Mouse (Mus musculus): ENCODE measurements around the gene Tm9sf1. TPM values are rescaled to one million over a fixed set of nuclear protein-coding genes. Genes with fewer than 3 reads are reported as not detected.

Tm9sf1 gene
- polyA plus RNA-seq, 1 experiment from 2014 or later, result 92.0 TPM

- no peak overlapping the region for H3K27ac ChIP-seq
- H3K4me1 ChIP-seq, result 0 out of 2 replicates have a peak, but pooled peaks cover 10% of the 10 kb centered on the region
- H3K36me3 ChIP-seq, result peaks cover 28% of the 10 kb centered on the region
- no peaks in the 10 kb centered on the region for H3K27me3 ChIP-seq (ENCODE audit: low read depth, poor library complexity, severe bottlenecking)
- no peak overlapping the region for H3K4me3 ChIP-seq
- H3K9me3 ChIP-seq (replicated peaks), result no peaks in the 10 kb centered on the region
- WGBS, result 86% methylated on average over 3 of the region's 3 CpGs
- no peak for DNase-seq (ENCODE audit: low spot score)
Observed at GRCm38 (mm10) chr14:55656935-55657334, 13.3 kb upstream of the Tm9sf1 start.

- Histone ChIP-seq H3K27ac (no peak overlapping the region), H3K36me3 (peaks cover 11% of the 10 kb centered on the region), H3K9me3 (replicated peaks) (no peaks in the 10 kb centered on the region), H3K27me3 (ENCODE audit: low read depth, poor library complexity, severe bottlenecking) (no peaks in the 10 kb centered on the region), H3K4me1 (no peaks in the 10 kb centered on the region), H3K4me3 (no peak overlapping the region)
- 85% methylated on average over 7 of the region's 7 CpGs for WGBS
- DNase-seq (ENCODE audit: low spot score), result no peak
Observed at GRCm38 (mm10) chr14:55651528-55651927, 7.9 kb upstream of the Tm9sf1 start.

GRCm38 (mm10) chr14:55649884-55650283 lies 6.3 kb upstream of the Tm9sf1 start, which contains the start of gene Tssk4:
TSS of gene Tssk4 (plus strand) at chr14:55650184.
- no peaks in the 10 kb centered on the region for H3K9me3 ChIP-seq (replicated peaks)
- 98% methylated on average over 2 of the region's 2 CpGs for WGBS
- peaks cover 23% of the 10 kb centered on the region for H3K36me3 ChIP-seq
- no peak for DNase-seq (ENCODE audit: low spot score)
- no peaks in the 10 kb centered on the region for H3K27me3 ChIP-seq (ENCODE audit: low read depth, poor library complexity, severe bottlenecking)
- H3K4me1 ChIP-seq, result peaks cover 5% of the 10 kb centered on the region
- H3K27ac ChIP-seq, result no peak within 1 kb of the TSS
- H3K4me3 ChIP-seq, result no peak within 1 kb of the TSS

GRCm38 (mm10) chr14:55644261-55644888 lies 769 bp upstream of the Tm9sf1 start:
- 42% methylated on average over 17 of the region's 17 CpGs for WGBS
- H3K27ac ChIP-seq, result peak overlapping the region; percentile 59; the same call in 1 of the 2 replicates
- peaks cover 49% of the 10 kb centered on the region for H3K36me3 ChIP-seq

GRCm38 (mm10) chr14:55642679-55643059 lies 937 bp downstream of the Tm9sf1 start:
- 28% methylated on average over 8 of the region's 8 CpGs for WGBS
- peaks cover 66% of the 10 kb centered on the region for H3K36me3 ChIP-seq

More at GRCm38 (mm10) chr14:55644261-55644888, 769 bp upstream of the Tm9sf1 start:
- Histone ChIP-seq H3K9me3 (replicated peaks) (no peaks in the 10 kb centered on the region), H3K27me3 (ENCODE audit: low read depth, poor library complexity, severe bottlenecking) (no peaks in the 10 kb centered on the region), H3K4me3 (peak overlapping the region; percentile 98), H3K4me1 (peaks cover 27% of the 10 kb centered on the region)
- DNase-seq (ENCODE audit: low spot score), result no peak

GRCm38 (mm10) chr14:55641291-55641690 lies 2.3 kb downstream of the Tm9sf1 start:
- no peak for DNase-seq (ENCODE audit: low spot score)
- Histone ChIP-seq H3K4me1 (peaks cover 29% of the 10 kb centered on the region), H3K9me3 (replicated peaks) (no peaks in the 10 kb centered on the region), H3K36me3 (peaks cover 66% of the 10 kb centered on the region), H3K27me3 (ENCODE audit: low read depth, poor library complexity, severe bottlenecking) (no peaks in the 10 kb centered on the region), H3K4me3 (no peak overlapping the region), H3K27ac (no peak overlapping the region)
- 97% methylated on average over 13 of the region's 13 CpGs for WGBS

More at GRCm38 (mm10) chr14:55642679-55643059, 937 bp downstream of the Tm9sf1 start:
- no peak for DNase-seq (ENCODE audit: low spot score)
- H3K9me3 ChIP-seq (replicated peaks), result no peaks in the 10 kb centered on the region
- no peaks in the 10 kb centered on the region for H3K27me3 ChIP-seq (ENCODE audit: low read depth, poor library complexity, severe bottlenecking)
- peaks cover 27% of the 10 kb centered on the region for H3K4me1 ChIP-seq
- H3K27ac ChIP-seq, result peak overlapping the region; percentile 98
- H3K4me3 ChIP-seq, result peak overlapping the region; percentile 98

- Histone ChIP-seq H3K4me1 (peaks cover 30% of the 10 kb centered on the region), H3K36me3 (peaks cover 66% of the 10 kb centered on the region), H3K27ac (no peak overlapping the region), H3K9me3 (replicated peaks) (no peaks in the 10 kb centered on the region), H3K27me3 (ENCODE audit: low read depth, poor library complexity, severe bottlenecking) (no peaks in the 10 kb centered on the region), H3K4me3 (no peak overlapping the region)
- 98% methylated on average over 14 of the region's 14 CpGs for whole genome bisulfite sequencing
- no peak for DNase-seq (ENCODE audit: low spot score)
Observed at GRCm38 (mm10) chr14:55640816-55641215, 2.8 kb downstream of the Tm9sf1 start.

- no peaks in the 10 kb centered on the region for H3K9me3 ChIP-seq (replicated peaks)
- 97% methylated on average over 9 of the region's 9 CpGs for WGBS
- H3K36me3 ChIP-seq, result peaks cover 75% of the 10 kb centered on the region
- no peaks in the 10 kb centered on the region for H3K27me3 ChIP-seq (ENCODE audit: low read depth, poor library complexity, severe bottlenecking)
- peaks cover 31% of the 10 kb centered on the region for H3K4me1 ChIP-seq
- DNase-seq (ENCODE audit: low spot score), result no peak
- no peak within 1 kb of the TSS for H3K27ac ChIP-seq
- H3K4me3 ChIP-seq, result no peak within 1 kb of the TSS
Observed at GRCm38 (mm10) chr14:55637795-55638194, 5.8 kb downstream of the Tm9sf1 start, which contains the start of gene Gm49378. TSS of gene Gm49378 (minus strand) at chr14:55637895.

- 2% methylated on average over 33 of the region's 33 CpGs for WGBS
- no peaks in the 10 kb centered on the region for H3K9me3 ChIP-seq (replicated peaks)
- no peaks in the 10 kb centered on the region for H3K27me3 ChIP-seq (ENCODE audit: low read depth, poor library complexity, severe bottlenecking)
- peaks cover 20% of the 10 kb centered on the region for H3K4me1 ChIP-seq
- H3K36me3 ChIP-seq, result peaks cover 85% of the 10 kb centered on the region
- DNase-seq (ENCODE audit: low spot score), result peak; percentile 97
- H3K4me3 ChIP-seq, result peak within 1 kb of the TSS; percentile 85
- H3K27ac ChIP-seq, result peak within 1 kb of the TSS; percentile 84
Observed at GRCm38 (mm10) chr14:55635523-55636007, 8.0 kb downstream of the Tm9sf1 start, which contains the start of gene Ipo4. TSS of gene Ipo4 (minus strand) at chr14:55635957.

GRCm38 (mm10) chr14:55634874-55635522 lies 8.6 kb downstream of the Tm9sf1 start:
- Histone ChIP-seq H3K4me3 (peak overlapping the region; percentile 85), H3K27ac (peak overlapping the region; percentile 84), H3K4me1 (peaks cover 20% of the 10 kb centered on the region), H3K27me3 (ENCODE audit: low read depth, poor library complexity, severe bottlenecking) (no peaks in the 10 kb centered on the region), H3K9me3 (replicated peaks) (no peaks in the 10 kb centered on the region), H3K36me3 (peaks cover 85% of the 10 kb centered on the region)
- 3% methylated on average over 23 of the region's 23 CpGs for WGBS
- DNase-seq (ENCODE audit: low spot score), result no peak

GRCm38 (mm10) chr14:55629312-55629711 lies 14.3 kb downstream of the Tm9sf1 start:
- peaks cover 100% of the 10 kb centered on the region for H3K36me3 ChIP-seq
- H3K27me3 ChIP-seq (ENCODE audit: low read depth, poor library complexity, severe bottlenecking), result no peaks in the 10 kb centered on the region
- no peak overlapping the region for H3K27ac ChIP-seq
- H3K9me3 ChIP-seq (replicated peaks), result no peaks in the 10 kb centered on the region
- H3K4me3 ChIP-seq, result no peak overlapping the region
- 61% methylated on average over 5 of the region's 5 CpGs for WGBS
- H3K4me1 ChIP-seq, result peaks cover 4% of the 10 kb centered on the region
- DNase-seq (ENCODE audit: low spot score), result peak; percentile 49

- no peaks in the 10 kb centered on the region for H3K9me3 ChIP-seq (replicated peaks)
- no peaks in the 10 kb centered on the region for H3K27me3 ChIP-seq (ENCODE audit: low read depth, poor library complexity, severe bottlenecking)
- 84% methylated on average over 27 of the region's 27 CpGs for WGBS
- no peaks in the 10 kb centered on the region for H3K4me1 ChIP-seq
- no peak overlapping the region for H3K4me3 ChIP-seq
- no peak for DNase-seq (ENCODE audit: low spot score)
- no peak overlapping the region for H3K27ac ChIP-seq
- peaks cover 100% of the 10 kb centered on the region for H3K36me3 ChIP-seq
Observed at GRCm38 (mm10) chr14:55628077-55628827, 15.4 kb downstream of the Tm9sf1 start.
